Mouse (Mus musculus) heart, adult 9 months (tissue): Measurements from ENCODE around the gene Ptprh.

Source experiments
- DNase-seq, 2 experiments: peaks; one replicate each; pipeline ENCODE4 v3.0.0; 2022; ENCODE audit warnings: low spot score in 2 of 2

Gene Ptprh

GRCm38 (mm10) chr7:4501558-4502397 lies 102.1 kb downstream of the Ptprh start, which contains the start of gene Ppp1r12c:
Gene Ppp1r12c (minus strand): TSS chr7:4501680.
- DNase-seq = peak; percentile 93 to 95

- DNase-seq = peak in 1 of 2 experiments; percentile 46
These were observed 102.9 kb downstream of the Ptprh start for GRCm38 (mm10) chr7:4500892-4501471.

- DNase-seq = no peak
These were observed 104.8 kb downstream of the Ptprh start for GRCm38 (mm10) chr7:4499034-4499433.
